Mouse (Mus musculus) brain, embryonic 14.5 days (tissue): ENCODE data around the gene Ankrd9.

ENCODE experiments used
- CTCF ChIP-seq: fragments of 200-500 bp; IDR thresholded peaks from 2 replicates; pipeline ENCODE4 v1.5.1; 2012; ENCODE audit warnings: inconsistent platforms, mild to moderate bottlenecking, moderate library complexity, borderline replicate concordance; ENCODE audit not compliant: insufficient read depth, insufficient read length; ENCODE audit errors: extremely low read depth
- POLR2A ChIP-seq: fragments of 200-500 bp; IDR thresholded peaks from 2 replicates; pipeline ENCODE4 v1.6.1; 2012; ENCODE audit warnings: mild to moderate bottlenecking, inconsistent platforms, borderline replicate concordance; ENCODE audit not compliant: poor library complexity, insufficient read depth, insufficient read length, severe bottlenecking; ENCODE audit errors: extremely low read depth

DNA sequence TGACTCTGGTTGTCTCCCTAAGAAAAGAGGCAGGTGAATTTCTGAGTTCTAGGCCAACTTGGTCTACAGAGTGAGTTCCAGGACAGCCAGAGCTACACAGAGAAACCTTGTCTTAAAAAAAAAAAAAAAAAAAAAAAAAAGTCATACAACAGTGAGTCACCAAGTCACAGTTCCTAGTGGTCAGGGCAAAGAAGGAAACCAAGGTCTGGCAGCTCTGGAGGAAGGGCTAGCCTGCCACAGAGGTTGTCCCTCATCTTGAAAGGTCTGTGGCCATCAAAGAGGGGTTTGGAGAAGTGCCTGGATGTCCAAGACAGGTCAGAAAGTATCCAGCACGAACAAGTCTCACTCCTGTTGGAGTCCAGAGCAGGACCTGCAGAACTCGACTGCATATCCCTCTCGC, 38.0 kb upstream of the Ankrd9 start:
- TF ChIP-seq CTCF (no peak), POLR2A (no peak)
